Mouse (Mus musculus) lung, postnatal 4 days (tissue): ENCODE measurements around the gene Ces3a.
A peak's percentile ranks its signal among the peaks of the same experiment; 100 is the strongest.
"Not testable (repeated sequence)": the region's sequence is repeated elsewhere in the genome, so short reads cannot be mapped to it uniquely, and the experiment has no call there.

Experiments used
- DNase-seq, 2 experiments: peaks; one replicate each; pipeline ENCODE4 v3.0.0; 2021

Ces3a gene

GRCm38 (mm10) chr8:105048371-105048854, at the start of gene Ces3a:
Ces3a (plus strand) TSS chr8:105048601.
- no peak for DNase-seq

- DNase-seq: no peak
Measured at GRCm38 (mm10) chr8:104999183-104999582, 49.2 kb upstream of the Ces3a start.

GRCm38 (mm10) chr8:105000586-105000985, 47.8 kb upstream of the Ces3a start, which contains the start of gene Ces2h:
Ces2h (plus strand) TSS chr8:105000853.
- DNase-seq: no peak

- DNase-seq: no peak
Measured at GRCm38 (mm10) chr8:105010000-105010399, 38.4 kb upstream of the Ces3a start.

GRCm38 (mm10) chr8:105011136-105011535, 37.3 kb upstream of the Ces3a start:
- DNase-seq: no peak

- no peak for DNase-seq
Measured at GRCm38 (mm10) chr8:105014391-105014790, 34.0 kb upstream of the Ces3a start.

GRCm38 (mm10) chr8:105021954-105022353, 26.4 kb upstream of the Ces3a start:
- DNase-seq: no peak

GRCm38 (mm10) chr8:105023087-105023486, 25.3 kb upstream of the Ces3a start:
- no peak for DNase-seq

GRCm38 (mm10) chr8:105025050-105025449, 23.4 kb upstream of the Ces3a start:
- no peak for DNase-seq

GRCm38 (mm10) chr8:105043510-105043909, 4.9 kb upstream of the Ces3a start:
- no peak for DNase-seq

- no peak for DNase-seq
Measured at GRCm38 (mm10) chr8:105045824-105046401, 2.5 kb upstream of the Ces3a start.

- DNase-seq: no peak
Measured at GRCm38 (mm10) chr8:105056211-105056610, 7.8 kb downstream of the Ces3a start.

- DNase-seq: no peak
Measured at GRCm38 (mm10) chr8:105060056-105060455, 11.7 kb downstream of the Ces3a start.

GRCm38 (mm10) chr8:105066761-105067160, 18.4 kb downstream of the Ces3a start:
- DNase-seq: peak; percentile 24 to 33

- DNase-seq: not testable (repeated sequence)
Measured at GRCm38 (mm10) chr8:105067905-105068304, 19.5 kb downstream of the Ces3a start.

- DNase-seq: no peak
Measured at GRCm38 (mm10) chr8:105068971-105069370, 20.6 kb downstream of the Ces3a start.

- no peak for DNase-seq
Measured at GRCm38 (mm10) chr8:105076601-105077000, 28.2 kb downstream of the Ces3a start.

GRCm38 (mm10) chr8:105077071-105077470, 28.7 kb downstream of the Ces3a start:
- DNase-seq: no peak

- DNase-seq: no peak
Measured at GRCm38 (mm10) chr8:105078591-105078990, 30.2 kb downstream of the Ces3a start.

GRCm38 (mm10) chr8:105080814-105081336, 32.5 kb downstream of the Ces3a start:
- DNase-seq: no peak

- no peak for DNase-seq
Measured at GRCm38 (mm10) chr8:105083449-105084050, 35.1 kb downstream of the Ces3a start, which contains the start of gene Ces3b. Ces3b (plus strand) TSS chr8:105083753.

- not testable (repeated sequence) for DNase-seq
Measured at GRCm38 (mm10) chr8:105088166-105088565, 39.8 kb downstream of the Ces3a start.

GRCm38 (mm10) chr8:105088581-105088980, 40.2 kb downstream of the Ces3a start:
- no peak for DNase-seq

- no peak for DNase-seq
Measured at GRCm38 (mm10) chr8:105093992-105094391, 45.6 kb downstream of the Ces3a start.
